Mouse (Mus musculus) liver, adult 2 months (tissue): ENCODE results near the gene Rbm20. TPM values are rescaled to one million over a fixed set of nuclear protein-coding genes. Genes with fewer than 3 reads are reported as not detected.

Experiments
- DNase-seq: peaks from one replicate; pipeline ENCODE4 v3.0.0-alpha.2; 2011; ENCODE audit warnings: low read depth, low spot score; ENCODE audit errors: extremely low read depth
- H3K27ac ChIP-seq: fragments of 200-500 bp; replicated peaks from 2 replicates; pipeline ENCODE4 v1.5.1; 2012; ENCODE audit warnings: low read depth, mild to moderate bottlenecking, control low read depth, inconsistent platforms, low read length; ENCODE audit not compliant: insufficient read depth
- H3K27me3 ChIP-seq: fragments of 200-500 bp; 2 replicates; pipeline ENCODE4 v1.6.1; 2012; ENCODE audit warnings: mild to moderate bottlenecking, moderate library complexity, low read length, inconsistent platforms; ENCODE audit not compliant: control insufficient read depth, insufficient read depth
- H3K36me3 ChIP-seq: fragments of 200-500 bp; 2 replicates; pipeline ENCODE4 v1.6.1; 2012; ENCODE audit warnings: low read length, inconsistent platforms; ENCODE audit not compliant: control insufficient read depth, insufficient read depth
- H3K4me1 ChIP-seq: fragments of 200-500 bp; 2 replicates; pipeline ENCODE4 v1.6.1; 2011; ENCODE audit warnings: low read length; ENCODE audit not compliant: control insufficient read depth, insufficient read depth
- H3K4me3 ChIP-seq: fragments of 200-500 bp; 2 replicates; pipeline ENCODE4 v1.5.1; 2011; ENCODE audit warnings: low read depth, mild to moderate bottlenecking, control low read depth, low read length, moderate library complexity; ENCODE audit not compliant: insufficient read depth
- H3K79me2 ChIP-seq: fragments of 200-500 bp; 2 replicates; pipeline ENCODE4 v1.6.1; 2012; ENCODE audit warnings: inconsistent platforms, mild to moderate bottlenecking, low read length, moderate library complexity; ENCODE audit not compliant: control insufficient read depth, insufficient read depth
- H3K9ac ChIP-seq: fragments of 200-500 bp; 2 replicates; pipeline ENCODE4 v1.6.1; 2012; ENCODE audit warnings: low read depth, mild to moderate bottlenecking, control low read depth, inconsistent platforms, low read length
- CTCF ChIP-seq: fragments of 200-500 bp; IDR thresholded peaks from 2 replicates; pipeline ENCODE4 v1.5.1; 2011; ENCODE audit warnings: low read depth, low read length, control low read depth
- POLR2A ChIP-seq: fragments of 200-500 bp; IDR thresholded peaks from 2 replicates; pipeline ENCODE4 v1.6.1; 2011; ENCODE audit warnings: low read length, control low read depth; ENCODE audit not compliant: insufficient read depth; ENCODE audit errors: extremely low read depth
- WGBS: fragments of 180-500 bp; shearing (Covaris S2); methylation state at CpG from one replicate; pipeline ENCODE4 v1.1.7; 2018; 5-methylcytosine and 5-hydroxymethylcytosine counted together
- polyA plus RNA-seq: library from polyadenylated mRNA; depleted of rRNA; stranded (reverse); fragments of >200 nt; gene quantifications from 2 replicates; pipeline ENCODE4 v1.2.3, GENCODE M21; 2012
- total RNA-seq: library from RNA; depleted of rRNA; stranded (reverse); fragments of >200 nt; gene quantifications from 2 replicates; pipeline ENCODE4 v1.2.3, GENCODE M21; 2014

The Rbm20 gene
- total and polyA plus RNA-seq, 2 experiments, result 0.31 to 1.8 TPM

DNA sequence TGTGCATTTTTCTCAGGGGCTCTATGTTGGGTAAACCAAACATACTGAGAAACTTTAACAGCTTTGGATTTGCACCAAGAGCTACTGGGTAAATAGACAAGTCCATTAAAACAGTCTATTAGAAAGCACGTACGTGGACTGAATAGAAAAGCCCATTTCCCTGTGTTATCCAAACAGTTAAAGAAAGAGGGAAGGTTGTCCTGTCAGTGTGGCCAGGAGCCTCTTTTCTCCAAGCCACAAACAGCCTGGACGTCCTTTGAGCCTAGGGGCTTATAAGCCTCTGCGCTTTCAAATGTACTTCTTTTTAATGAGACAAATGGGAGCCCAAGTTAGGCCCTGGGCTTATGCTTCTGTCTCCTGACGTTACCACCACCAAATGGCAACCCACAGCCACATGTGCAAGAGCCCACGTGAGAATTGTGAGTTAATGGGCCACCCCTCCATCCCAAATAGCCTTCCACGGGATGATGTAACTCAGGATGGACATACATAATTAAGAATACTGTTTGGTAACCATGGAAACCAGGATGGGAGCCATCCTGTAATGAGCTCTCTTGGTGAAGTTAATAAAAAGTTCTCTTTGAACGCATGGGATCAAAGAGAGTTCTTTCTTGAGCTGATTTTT, 156.8 kb downstream of the Rbm20 start:
- H3K4me1 ChIP-seq, result no peaks in the 10 kb centered on the region
- no peak overlapping the region for H3K4me3 ChIP-seq
- H3K79me2 ChIP-seq, result no peaks in the 10 kb centered on the region
- no peak overlapping the region for H3K27ac ChIP-seq
- H3K27me3 ChIP-seq, result no peaks in the 10 kb centered on the region
- no peak for DNase-seq
- no peaks in the 10 kb centered on the region for H3K36me3 ChIP-seq
- TF ChIP-seq POLR2A, result no peak
- no peak for TF ChIP-seq CTCF
- no peak overlapping the region for H3K9ac ChIP-seq
- WGBS, result 79% methylated on average over 8 of the region's 8 CpGs

DNA sequence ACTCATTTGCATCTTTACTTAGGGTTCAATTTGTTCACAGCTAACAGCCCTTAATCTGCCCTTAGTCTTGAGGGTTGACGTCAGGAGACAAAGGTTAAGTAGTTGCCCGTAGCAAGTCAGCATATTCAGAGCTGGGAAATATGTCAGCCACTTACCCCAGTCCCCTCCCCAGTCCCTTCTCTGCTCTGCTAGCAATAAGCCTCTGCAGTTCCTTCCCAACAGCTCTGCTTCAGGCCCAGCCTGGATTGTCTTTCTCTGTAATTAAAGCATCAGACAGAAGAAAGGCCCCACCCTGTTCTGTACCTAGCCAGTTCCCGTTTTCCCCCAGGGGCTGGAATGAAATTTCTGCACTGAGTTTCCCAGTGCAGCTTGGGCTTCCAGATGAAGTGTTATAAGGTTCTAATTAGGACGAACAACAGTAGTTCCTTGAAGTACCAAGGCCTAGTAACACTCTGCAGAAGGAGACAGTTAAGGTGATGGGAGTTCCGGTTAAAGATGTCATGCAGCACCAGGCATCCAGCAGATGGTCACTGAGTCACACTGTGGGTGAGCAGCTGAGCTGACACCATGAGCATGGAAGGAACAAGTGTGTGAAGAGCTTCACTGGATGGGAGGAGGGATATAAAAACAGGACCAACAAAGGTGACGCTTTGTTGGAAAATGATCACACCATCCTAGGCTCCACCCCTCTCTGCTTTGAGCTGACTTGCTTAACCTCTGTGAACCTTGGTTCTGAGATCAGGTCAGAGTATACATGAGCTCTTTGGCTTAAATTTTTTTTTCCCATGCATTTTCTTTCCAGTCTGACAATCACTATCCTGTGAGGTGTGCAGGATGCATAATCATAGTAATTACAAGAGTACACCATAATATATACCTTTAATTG, 159.7 kb downstream of the Rbm20 start:
- WGBS, result 71% methylated on average over 6 of the region's 6 CpGs
- TF ChIP-seq POLR2A (no peak), CTCF (no peak)
- no peak overlapping the region for H3K9ac ChIP-seq
- H3K79me2 ChIP-seq, result no peaks in the 10 kb centered on the region
- peak; percentile 55 for DNase-seq
- no peaks in the 10 kb centered on the region for H3K36me3 ChIP-seq
- no peaks in the 10 kb centered on the region for H3K27me3 ChIP-seq
- no peak overlapping the region for H3K27ac ChIP-seq
- H3K4me3 ChIP-seq, result no peak overlapping the region
- no peaks in the 10 kb centered on the region for H3K4me1 ChIP-seq

DNA sequence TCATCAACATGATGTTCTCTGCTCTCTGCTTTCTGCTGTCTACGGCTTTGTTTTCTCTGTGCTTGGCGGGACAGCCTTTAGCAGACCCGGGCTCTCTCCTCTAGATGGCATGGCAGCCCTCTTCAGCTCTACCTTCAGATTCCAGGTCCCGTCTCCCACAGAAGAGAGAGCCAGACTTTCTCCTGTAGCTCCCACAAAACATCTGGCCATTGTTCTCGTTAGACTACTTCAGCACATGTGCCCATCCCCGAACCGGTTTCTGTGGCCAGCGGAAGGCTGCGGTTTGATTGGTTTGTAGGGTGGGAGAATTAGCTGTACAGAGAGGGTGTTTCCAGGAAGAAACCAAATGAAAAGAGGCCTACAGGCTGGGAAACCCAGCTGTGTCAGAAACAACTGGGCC, 161.7 kb downstream of the Rbm20 start:
- no peak overlapping the region for H3K27ac ChIP-seq
- no peaks in the 10 kb centered on the region for H3K27me3 ChIP-seq
- no peaks in the 10 kb centered on the region for H3K36me3 ChIP-seq
- no peaks in the 10 kb centered on the region for H3K4me1 ChIP-seq
- no peak overlapping the region for H3K9ac ChIP-seq
- WGBS, result 78% methylated on average over 9 of the region's 9 CpGs
- H3K4me3 ChIP-seq, result no peak overlapping the region
- no peak for TF ChIP-seq POLR2A
- 0 out of 2 replicates have a peak, but pooled peaks have one; percentile 9 for TF ChIP-seq CTCF
- no peak for DNase-seq
- no peaks in the 10 kb centered on the region for H3K79me2 ChIP-seq

GRCm38 (mm10) chr19:53839837-53840236, 162.7 kb downstream of the Rbm20 start:
- 44% methylated on average over 6 of the region's 6 CpGs for WGBS
- Histone ChIP-seq H3K4me3 (no peak overlapping the region), H3K27ac (no peak overlapping the region), H3K4me1 (no peaks in the 10 kb centered on the region), H3K27me3 (no peaks in the 10 kb centered on the region), H3K36me3 (no peaks in the 10 kb centered on the region), H3K9ac (no peak overlapping the region), H3K79me2 (no peaks in the 10 kb centered on the region)
- DNase-seq, result peak; percentile 81
- TF ChIP-seq CTCF, result no peak
- no peak for TF ChIP-seq POLR2A

DNA sequence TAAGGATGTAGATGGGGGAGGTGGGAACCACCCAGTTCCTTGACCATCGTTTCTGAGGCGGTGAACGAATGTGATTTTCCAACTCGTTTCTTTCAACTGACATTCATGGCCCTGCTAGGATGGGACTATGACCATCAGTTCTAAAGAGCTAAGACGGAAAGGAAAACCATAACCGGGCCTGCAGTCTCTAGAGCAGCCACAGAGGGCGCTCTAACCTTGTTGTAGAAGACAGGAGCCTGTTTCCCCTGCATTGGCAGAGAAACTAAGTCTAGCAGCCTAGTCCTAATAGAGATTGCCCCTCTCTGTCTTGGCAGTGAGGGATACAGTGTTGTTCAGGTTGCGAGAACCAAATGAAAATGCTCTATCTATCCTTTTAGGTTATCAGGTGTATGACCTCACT, 164.8 kb downstream of the Rbm20 start:
- no peak overlapping the region for H3K27ac ChIP-seq
- DNase-seq, result peak; percentile 39
- WGBS, result 58% methylated on average over 8 of the region's 8 CpGs
- no peak overlapping the region for H3K4me3 ChIP-seq
- no peaks in the 10 kb centered on the region for H3K27me3 ChIP-seq
- no peaks in the 10 kb centered on the region for H3K79me2 ChIP-seq
- H3K9ac ChIP-seq, result no peak overlapping the region
- H3K36me3 ChIP-seq, result no peaks in the 10 kb centered on the region
- TF ChIP-seq CTCF, result peak; percentile 57; the same call in 1 of the 2 replicates
- no peak for TF ChIP-seq POLR2A
- no peaks in the 10 kb centered on the region for H3K4me1 ChIP-seq
